Mouse (Mus musculus): ENCODE measurements around the gene Ppp1r18. TPM values are rescaled to one million over a fixed set of nuclear protein-coding genes. Genes with fewer than 3 reads are reported as not detected.

Gene Ppp1r18
- total RNA-seq, 1 experiment: 29.9 TPM

- Histone ChIP-seq H3K9ac (ENCODE audit: insufficient read depth, low read depth, low read length, poor library complexity, severe bottlenecking) (no peak overlapping the region), H3K4me1 (ENCODE audit: control insufficient read depth in 2 of 2, insufficient read depth in 2 of 2, low read length in 2 of 2, poor library complexity in 1 of 2) (peaks cover 2 to 17% of the 10 kb centered on the region in 2 experiments; a peak in 2 of 4 replicates), H3K9me3 (ENCODE audit: control insufficient read depth, insufficient read depth, low read depth, low read length) (no peaks in the 10 kb centered on the region), H3K27ac (ENCODE audit: insufficient read depth, low read depth, low read length, poor library complexity, severe bottlenecking) (no peak overlapping the region), H3K36me3 (ENCODE audit: control insufficient read depth, insufficient read depth, low read length, poor library complexity, severe bottlenecking) (peaks cover 23% of the 10 kb centered on the region), H3K4me3 (ENCODE audit: insufficient read depth in 1 of 2, low read depth in 1 of 2, low read length in 2 of 2, poor library complexity in 1 of 2, severe bottlenecking in 1 of 2) (no peak overlapping the region)
- no peak for DNase-seq (ENCODE audit: low read depth, low spot score)
- TF ChIP-seq MAFK (IDR thresholded peaks at IDR 0.05; ENCODE audit: insufficient read depth, low read depth, low read length): no peak
- no peak for TF ChIP-seq CHD2 (IDR thresholded peaks at IDR 0.05; ENCODE audit: low read depth, low read length)
- no peak for TF ChIP-seq HCFC1 (IDR thresholded peaks at IDR 0.05; ENCODE audit: borderline replicate concordance, insufficient read depth, low read length)
- TF ChIP-seq ZNF384 (IDR thresholded peaks at IDR 0.05; ENCODE audit: low read depth, low read length): no peak
- no peak for TF ChIP-seq ZC3H11A (IDR thresholded peaks at IDR 0.05; ENCODE audit: borderline replicate concordance, low read depth, low read length)
- in situ Hi-C loops (cut with MboI; ENCODE audit: low sequenced_read_pairs in 2 of 2, unreplicated experiment in 2 of 2): no loop called here
Measured at GRCm38 (mm10) chr17:35859835-35860234, 5.6 kb upstream of the Ppp1r18 start.

- Histone ChIP-seq H3K36me3 (ENCODE audit: control insufficient read depth, insufficient read depth, low read length, poor library complexity, severe bottlenecking) (peaks cover 18% of the 10 kb centered on the region), H3K4me1 (ENCODE audit: control insufficient read depth in 2 of 2, insufficient read depth in 2 of 2, low read length in 2 of 2, poor library complexity in 1 of 2) (peaks cover 2 to 19% of the 10 kb centered on the region in 2 experiments; a peak in 2 of 4 replicates), H3K27ac (ENCODE audit: insufficient read depth, low read depth, low read length, poor library complexity, severe bottlenecking) (peak overlapping the region; percentile 37; the same call in 1 of the 2 replicates), H3K4me3 (ENCODE audit: insufficient read depth in 1 of 2, low read depth in 1 of 2, low read length in 2 of 2, poor library complexity in 1 of 2, severe bottlenecking in 1 of 2) (peak overlapping the region; percentile 91 to 96), H3K9me3 (ENCODE audit: control insufficient read depth, insufficient read depth, low read depth, low read length) (no peaks in the 10 kb centered on the region), H3K9ac (ENCODE audit: insufficient read depth, low read depth, low read length, poor library complexity, severe bottlenecking) (peak overlapping the region; percentile 91)
- no peak for TF ChIP-seq CHD2 (IDR thresholded peaks at IDR 0.05; ENCODE audit: low read depth, low read length)
- no peak for TF ChIP-seq ZNF384 (IDR thresholded peaks at IDR 0.05; ENCODE audit: low read depth, low read length)
- no peak for TF ChIP-seq HCFC1 (IDR thresholded peaks at IDR 0.05; ENCODE audit: borderline replicate concordance, insufficient read depth, low read length)
- no peak for TF ChIP-seq ZC3H11A (IDR thresholded peaks at IDR 0.05; ENCODE audit: borderline replicate concordance, low read depth, low read length)
- no peak for TF ChIP-seq MAFK (IDR thresholded peaks at IDR 0.05; ENCODE audit: insufficient read depth, low read depth, low read length)
- in situ Hi-C loops (cut with MboI; ENCODE audit: low sequenced_read_pairs in 2 of 2, unreplicated experiment in 2 of 2): no loop called here
- no peak for DNase-seq (ENCODE audit: low read depth, low spot score)
Measured at GRCm38 (mm10) chr17:35860831-35861197, 4.6 kb upstream of the Ppp1r18 start.

GRCm38 (mm10) chr17:35861198-35861857, 4.1 kb upstream of the Ppp1r18 start, which contains the start of gene Nrm:
Gene Nrm, plus strand, starts transcription at chr17:35861318.
- Histone ChIP-seq H3K9me3 (ENCODE audit: control insufficient read depth, insufficient read depth, low read depth, low read length) (no peaks in the 10 kb centered on the region), H3K27ac (ENCODE audit: insufficient read depth, low read depth, low read length, poor library complexity, severe bottlenecking) (peak within 1 kb of the TSS; percentile 88), H3K4me3 (ENCODE audit: insufficient read depth in 1 of 2, low read depth in 1 of 2, low read length in 2 of 2, poor library complexity in 1 of 2, severe bottlenecking in 1 of 2) (peak within 1 kb of the TSS; percentile 91 to 96), H3K4me1 (ENCODE audit: control insufficient read depth in 2 of 2, insufficient read depth in 2 of 2, low read length in 2 of 2, poor library complexity in 1 of 2) (peaks cover 2 to 19% of the 10 kb centered on the region in 2 experiments; a peak in 2 of 4 replicates), H3K36me3 (ENCODE audit: control insufficient read depth, insufficient read depth, low read length, poor library complexity, severe bottlenecking) (peaks cover 17% of the 10 kb centered on the region), H3K9ac (ENCODE audit: insufficient read depth, low read depth, low read length, poor library complexity, severe bottlenecking) (peak within 1 kb of the TSS; percentile 91)
- 0 out of 2 replicates have a peak, but pooled peaks have one; percentile 14 for TF ChIP-seq HCFC1 (IDR thresholded peaks at IDR 0.05; ENCODE audit: borderline replicate concordance, insufficient read depth, low read length)
- TF ChIP-seq ZNF384 (IDR thresholded peaks at IDR 0.05; ENCODE audit: low read depth, low read length): no peak
- DNase-seq (ENCODE audit: low read depth, low spot score): peak; percentile 84
- in situ Hi-C loops (cut with MboI; ENCODE audit: low sequenced_read_pairs in 2 of 2, unreplicated experiment in 2 of 2): no loop called here

- DNase-seq (ENCODE audit: low read depth, low spot score): no peak
- H3K9me3 ChIP-seq (ENCODE audit: control insufficient read depth, insufficient read depth, low read depth, low read length): no peaks in the 10 kb centered on the region
- H3K9ac ChIP-seq (ENCODE audit: insufficient read depth, low read depth, low read length, poor library complexity, severe bottlenecking): peak overlapping the region; percentile 81; the same call in 1 of the 2 replicates
- H3K36me3 ChIP-seq (ENCODE audit: control insufficient read depth, insufficient read depth, low read length, poor library complexity, severe bottlenecking): peaks cover 4% of the 10 kb centered on the region; the same call in 1 of the 2 replicates
- peak overlapping the region; percentile 78 to 91 for H3K4me3 ChIP-seq (ENCODE audit: insufficient read depth in 1 of 2, low read depth in 1 of 2, low read length in 2 of 2, poor library complexity in 1 of 2, severe bottlenecking in 1 of 2)
- H3K27ac ChIP-seq (ENCODE audit: insufficient read depth, low read depth, low read length, poor library complexity, severe bottlenecking): peak overlapping the region; percentile 78; the same call in 1 of the 2 replicates
- in situ Hi-C loops (cut with MboI; ENCODE audit: low sequenced_read_pairs in 2 of 2, unreplicated experiment in 2 of 2): no loop called here
- peaks cover 3 to 15% of the 10 kb centered on the region in 2 experiments; a peak in 3 of 4 replicates for H3K4me1 ChIP-seq (ENCODE audit: control insufficient read depth in 2 of 2, insufficient read depth in 2 of 2, low read length in 2 of 2, poor library complexity in 1 of 2)
- TF ChIP-seq CHD2 (IDR thresholded peaks at IDR 0.05; ENCODE audit: low read depth, low read length) (no peak), ZNF384 (IDR thresholded peaks at IDR 0.05; ENCODE audit: low read depth, low read length) (no peak), HCFC1 (IDR thresholded peaks at IDR 0.05; ENCODE audit: borderline replicate concordance, insufficient read depth, low read length) (no peak), MAFK (IDR thresholded peaks at IDR 0.05; ENCODE audit: insufficient read depth, low read depth, low read length) (no peak), ZC3H11A (IDR thresholded peaks at IDR 0.05; ENCODE audit: borderline replicate concordance, low read depth, low read length) (no peak)
Measured at GRCm38 (mm10) chr17:35864832-35865353, 500 bp upstream of the Ppp1r18 start.

Measured in ES-E14 (cell line).